Mouse (Mus musculus) G1E (cell line): ENCODE measurements around the gene 4930447F04Rik. TPM values are rescaled to one million over a fixed set of nuclear protein-coding genes. Genes with fewer than 3 reads are reported as not detected.

Experiments used
- ATAC-seq: 2 replicates; pipeline ENCODE4 v1.8.0; 2016; ENCODE audit warnings: mild to moderate bottlenecking; ENCODE audit not compliant: insufficient number of reproducible peaks, poor library complexity, low FRiP score, severe bottlenecking; ENCODE audit errors: extremely low read depth
- DNase-seq: peaks from one replicate; pipeline ENCODE4 v3.0.0; 2012; ENCODE audit warnings: low spot score
- H3K27me3 ChIP-seq: 2 replicates; pipeline ENCODE4 v1.6.1; 2012; ENCODE audit warnings: mild to moderate bottlenecking, low read length, inconsistent platforms; ENCODE audit not compliant: insufficient read depth
- H3K36me3 ChIP-seq: replicated peaks from 2 replicates; pipeline ENCODE3; 2012; ENCODE audit warnings: mild to moderate bottlenecking, inconsistent platforms
- H3K4me1 ChIP-seq: 2 replicates; pipeline ENCODE4 v1.6.1; 2012; ENCODE audit warnings: low read depth, low read length, inconsistent platforms, mixed read lengths; ENCODE audit not compliant: insufficient read depth
- H3K4me3 ChIP-seq: 2 replicates; pipeline ENCODE4 v1.5.1; 2012; ENCODE audit warnings: low read depth, mild to moderate bottlenecking, inconsistent platforms, low read length, moderate library complexity, mixed read lengths
- H3K9me3 ChIP-seq: replicated peaks from 2 replicates; pipeline ENCODE4 v1.6.1; 2012; ENCODE audit warnings: inconsistent platforms
- CTCF ChIP-seq: IDR thresholded peaks from 2 replicates; pipeline ENCODE4 v1.5.1; 2012; ENCODE audit warnings: low read depth, low read length, inconsistent platforms, mixed read lengths
- polyA plus RNA-seq: library from polyadenylated mRNA; stranded (reverse); fragments of >175 nt; gene quantifications from 2 replicates; pipeline ENCODE4 v1.2.3, GENCODE M21; 2012
- total RNA-seq, 2 experiments: library from RNA; stranded (forward) in 1 of 2; stranded (reverse) in 1 of 2; fragments of 200-1000 nt in 1 of 2; fragments of >200 nt in 1 of 2; fragmentation: Nextera tagmentation in 1 of 2; gene quantifications; 2 replicates each; pipeline ENCODE4 v1.2.3; 2014 to 2017

The 4930447F04Rik gene
- total RNA-seq (2014; fragmentation: Nextera tagmentation) (not detected in 2 replicates), total RNA-seq (2017) (not detected in 2 replicates), polyA plus RNA-seq (not detected in 2 replicates)

- no peaks in the 10 kb centered on the region for H3K36me3 ChIP-seq
- DNase-seq (no peak), ATAC-seq (no peak)
- H3K4me1 ChIP-seq = no peaks in the 10 kb centered on the region
- no peaks in the 10 kb centered on the region for H3K27me3 ChIP-seq
- no peaks in the 10 kb centered on the region for H3K9me3 ChIP-seq
- TF ChIP-seq CTCF = no peak
- H3K4me3 ChIP-seq = no peak within 1 kb of the TSS
These were observed at the start of gene 4930447F04Rik for GRCm38 (mm10) chrX:66304124-66304523. Gene 4930447F04Rik (minus strand): TSS chrX:66304224.
